Comparison of ENCODE assay signal across 10 mouse cellular contexts in genomic region chr13:99458658-99459386, GRCm38 (mm10). TPM values are rescaled to one million over a fixed set of nuclear protein-coding genes. Genes with fewer than 3 reads are reported as not detected.
DNase-seq lines count a peak whose midpoint lies in the region; ATAC-seq and TF ChIP-seq lines count a peak whose summit lies in the region.
"Had no signal": no experiment of that assay in that cellular context is flagged by ENCODE, and none has a peak within 500 bp of the region (broad histone marks: within the 10 kb centered on the region; RNA-seq: fewer than 3 reads in every experiment).

No protein-coding gene starts in this region.

- H3K9ac ChIP-seq in lung, embryonic 15.5 days, result no peak overlapping the region
- H3K9ac ChIP-seq in forebrain, embryonic 16.5 days (replicated peaks; ENCODE audit: low read depth, low read length), result no peak overlapping the region
- H3K9ac ChIP-seq in neural tube, embryonic 15.5 days (replicated peaks), result no peak overlapping the region

- no peak overlapping the region for H3K4me3 ChIP-seq in lung, embryonic 15.5 days
- H3K4me3 ChIP-seq in lung, adult 2 months (replicated peaks; ENCODE audit: extremely low read depth, low read depth, low read length), result no peak overlapping the region
- H3K4me3 ChIP-seq in forebrain, embryonic 16.5 days (replicated peaks; ENCODE audit: low read length), result no peak overlapping the region
- H3K4me3 ChIP-seq in neural tube, embryonic 15.5 days (replicated peaks), result no peak overlapping the region

- peak; percentile 53; the same call in 1 of the 2 replicates for ATAC-seq in cerebellum, adult (ENCODE audit: insufficient number of reproducible peaks, low FRiP score, low TSS enrichment)
- no peak for ATAC-seq in lung, embryonic 15.5 days (ENCODE audit: borderline replicate concordance, extremely low read depth, low FRiP score, low TSS enrichment)
- peak; percentile 95 for ATAC-seq in forebrain, embryonic 16.5 days
- ATAC-seq in neural tube, embryonic 15.5 days (ENCODE audit: low FRiP score), result peak; percentile 60

- no peak overlapping the region for H3K4me2 ChIP-seq in lung, embryonic 15.5 days
- no peak overlapping the region for H3K4me2 ChIP-seq in forebrain, embryonic 16.5 days (ENCODE audit: low read length)
- no peak overlapping the region for H3K4me2 ChIP-seq in neural tube, embryonic 15.5 days

- no peak for TF ChIP-seq CTCF in lung, adult 2 months (IDR thresholded peaks at IDR 0.05; ENCODE audit: insufficient read depth, low read length)

- 70% methylated on average over 12 of the region's 12 CpGs for WGBS in lung, embryonic 15.5 days
- 64% methylated on average over 12 of the region's 12 CpGs for WGBS in lung, adult 2 months
- 16% methylated on average over 12 of the region's 12 CpGs for WGBS in forebrain, embryonic 16.5 days
- WGBS in neural tube, embryonic 15.5 days, result 52% methylated on average over 12 of the region's 12 CpGs

- H3K36me3 ChIP-seq in lung, embryonic 15.5 days, result no peaks in the 10 kb centered on the region
- H3K36me3 ChIP-seq in forebrain, embryonic 16.5 days (ENCODE audit: control insufficient read depth, insufficient read depth), result peaks cover 14% of the 10 kb centered on the region
- peaks cover 17% of the 10 kb centered on the region; the same call in 1 of the 2 replicates for H3K36me3 ChIP-seq in neural tube, embryonic 15.5 days

- no peaks in the 10 kb centered on the region for H3K9me3 ChIP-seq in lung, embryonic 15.5 days
- H3K9me3 ChIP-seq in forebrain, embryonic 16.5 days (ENCODE audit: control insufficient read depth, low read length), result no peaks in the 10 kb centered on the region
- no peaks in the 10 kb centered on the region for H3K9me3 ChIP-seq in neural tube, embryonic 15.5 days (replicated peaks)

- no peak for TF ChIP-seq POLR2A in lung, adult 2 months (IDR thresholded peaks at IDR 0.05; ENCODE audit: borderline replicate concordance, extremely low read depth, low read depth, low read length)

- no peak for DNase-seq in cerebellum, adult 8-10 months
- DNase-seq in lung, adult 2 months, result no peak
- DNase-seq in urinary bladder, postnatal 36 days (ENCODE audit: low spot score in 2 of 2), result no peak
- DNase-seq in thymus, postnatal 25 days, result no peak
- DNase-seq: heart, postnatal 36 days had no signal

- no peaks in the 10 kb centered on the region for H3K27me3 ChIP-seq in lung, embryonic 15.5 days
- H3K27me3 ChIP-seq in forebrain, embryonic 16.5 days (replicated peaks; ENCODE audit: control insufficient read depth, insufficient read depth, low read length), result no peaks in the 10 kb centered on the region
- no peaks in the 10 kb centered on the region for H3K27me3 ChIP-seq in neural tube, embryonic 15.5 days (replicated peaks)

- peaks cover 13% of the 10 kb centered on the region for H3K4me1 ChIP-seq in lung, embryonic 15.5 days
- H3K4me1 ChIP-seq in lung, adult 2 months (ENCODE audit: control insufficient read depth, insufficient read depth, low read length), result no peaks in the 10 kb centered on the region; the same call in 1 of the 2 replicates
- peaks cover 27% of the 10 kb centered on the region for H3K4me1 ChIP-seq in forebrain, embryonic 16.5 days (replicated peaks; ENCODE audit: control insufficient read depth, insufficient read depth, low read length)
- H3K4me1 ChIP-seq in neural tube, embryonic 15.5 days, result peaks cover 36% of the 10 kb centered on the region

- H3K27ac ChIP-seq in lung, embryonic 15.5 days, result peak overlapping the region; percentile 20; the same call in 1 of the 2 replicates
- H3K27ac ChIP-seq in forebrain, embryonic 16.5 days (ENCODE audit: low read length), result peak overlapping the region; percentile 92
- peak overlapping the region; percentile 72 for H3K27ac ChIP-seq in neural tube, embryonic 15.5 days (replicated peaks)
- H3K27ac ChIP-seq: macrophage had no signal

RNA-seq across cellular contexts. Expression of gene Map1b, which starts 57.5 kb away (rescaled TPM):
- 63.4 and 76.4 TPM in 2 replicates for polyA plus RNA-seq in lung, embryonic 15.5 days (2015; fragmentation: Nextera tagmentation; extraction: Ambion mirVana)
- polyA plus RNA-seq in lung, adult 2 months (2012; rRNA removed), result 2.3 and 4.1 TPM in 2 replicates
- 1,972 and 2,055 TPM in 2 replicates for polyA plus RNA-seq in forebrain, embryonic 16.5 days (2015; fragmentation: Nextera tagmentation; extraction: Ambion mirVana)
- 1,470 and 1,697 TPM in 2 replicates for polyA plus RNA-seq in neural tube, embryonic 15.5 days (2015; fragmentation: Nextera tagmentation; extraction: Ambion mirVana)

Comparison
In these comparisons a context has a peak if more than half of its experiments do, and no peak if none do; other contexts are left out.
1. H3K27ac ChIP-seq: peak in every context shown above with its lines; median percentile 92 in forebrain, embryonic 16.5 days; 72 in neural tube, embryonic 15.5 days; 20 in lung, embryonic 15.5 days.
2. RNA of gene Map1b, which starts 57.5 kb away (polyA plus RNA-seq): 1,972 to 2,055 TPM in forebrain, embryonic 16.5 days and 1,470 to 1,697 TPM in neural tube, embryonic 15.5 days; 63.4 to 76.4 TPM in lung, embryonic 15.5 days and 2.3 to 4.1 TPM in lung, adult 2 months; every median in the first group is over 10 times any median in the second.